Comparison of ENCODE assay signal across 8 mouse cellular contexts in genomic region chr9:121846526-121847118, GRCm38 (mm10). TPM values are rescaled to one million over a fixed set of nuclear protein-coding genes. Genes with fewer than 3 reads are reported as not detected.
DNase-seq lines count a peak whose midpoint lies in the region; TF ChIP-seq lines count a peak whose summit lies in the region.

No protein-coding gene starts in this region.

- TF ChIP-seq CTCF in embryonic fibroblast, embryonic 13.5 days (IDR thresholded peaks at IDR 0.05; ENCODE audit: borderline replicate concordance, insufficient read depth, low read length): 0 out of 2 replicates have a peak, but pooled peaks have one; percentile 11

- no peaks in the 10 kb centered on the region for H3K4me1 ChIP-seq in embryonic fibroblast, embryonic 13.5 days (ENCODE audit: control insufficient read depth, insufficient read depth, low read length)

- H3K4me3 ChIP-seq in embryonic fibroblast, embryonic 13.5 days (ENCODE audit: insufficient read depth, low read length): no peak overlapping the region

- DNase-seq in cerebellum, postnatal 14 days: peak; percentile 51 to 53
- no peak for DNase-seq in cerebellum, adult 8-10 months
- DNase-seq in ES-CJ7 (ENCODE audit: low read depth, low spot score): peak; percentile 75
- DNase-seq in kidney, adult 9 months: peak; percentile 39
- peak; percentile 69 for DNase-seq in mesoderm, embryonic 11.5 days (ENCODE audit: low read depth, low spot score)
- peak; percentile 15 to 28 for DNase-seq in thymus, postnatal 36 days
- DNase-seq in left cerebral cortex, adult 8-10 months (ENCODE audit: low spot score in 2 of 2): no peak

- TF ChIP-seq POLR2A in embryonic fibroblast, embryonic 13.5 days (IDR thresholded peaks at IDR 0.05; ENCODE audit: low read depth, low read length): no peak

- no peak overlapping the region for H3K27ac ChIP-seq in embryonic fibroblast, embryonic 13.5 days (ENCODE audit: insufficient read depth, low read length)

RNA-seq across cellular contexts. Expression of gene Ccdc13, which starts 7.4 kb away (rescaled TPM):
- not detected in 2 replicates for polyA plus RNA-seq in embryonic fibroblast, embryonic 13.5 days (2011; ENCODE audit: insufficient read length, low read depth, missing spikeins)
- total RNA-seq in left cerebral cortex, adult 8-10 months (2022): 1 to 10 TPM; 6.1 to 7.6 (median 6.5) TPM

RNA-seq across cellular contexts. Expression of gene Higd1a, which starts 11.5 kb away (rescaled TPM):
- 96.1 and 101 TPM in 2 replicates for polyA plus RNA-seq in embryonic fibroblast, embryonic 13.5 days (2011; ENCODE audit: insufficient read length, low read depth, missing spikeins)
- total RNA-seq in left cerebral cortex, adult 8-10 months (2022): 100 to 1,000 TPM in 1 of 4 experiments, 10 to 100 TPM in 3; 86.5 to 102 (median 89.7) TPM

RNA-seq across cellular contexts. Expression of gene Ackr2, which starts 51.5 kb away (rescaled TPM):
- polyA plus RNA-seq in embryonic fibroblast, embryonic 13.5 days (2011; ENCODE audit: insufficient read length, low read depth, missing spikeins): not detected in 2 replicates
- total RNA-seq in left cerebral cortex, adult 8-10 months (2022): 10 to 100 TPM in 1 of 4 experiments, 1 to 10 TPM in 3; 4.5 to 11.2 (median 5.5) TPM

RNA-seq across cellular contexts. Expression of gene Hhatl, which starts 54.3 kb away (rescaled TPM):
- polyA plus RNA-seq in embryonic fibroblast, embryonic 13.5 days (2011; ENCODE audit: insufficient read length, low read depth, missing spikeins): not detected in 2 replicates
- 10 to 100 TPM; 18.6 to 24.6 (median 23.2) TPM for total RNA-seq in left cerebral cortex, adult 8-10 months (2022)

Comparison
In these comparisons a context has a peak if more than half of its experiments do, and no peak if none do; other contexts are left out.
1. DNase-seq: peak in cerebellum, postnatal 14 days (2 of 2), ES-CJ7 (single experiment), kidney, adult 9 months (single experiment), mesoderm, embryonic 11.5 days (single experiment) and thymus, postnatal 36 days (2 of 2); none in cerebellum, adult 8-10 months (single experiment) and left cerebral cortex, adult 8-10 months (0 of 2).